Mouse (Mus musculus): ENCODE data around the gene Chst4.

GRCm38 (mm10) chr8:109998066-109998465, 41.5 kb downstream of the Chst4 start:
- TF ChIP-seq POLR2A (IDR thresholded peaks at IDR 0.05; ENCODE audit: low read depth, low read length) (no peak), CHD2 (IDR thresholded peaks at IDR 0.05; ENCODE audit: low read length) (no peak), CTCF (conservative IDR thresholded peaks at IDR 0.05 in 1 of 2, IDR thresholded peaks at IDR 0.05 in 1 of 2; ENCODE audit: low read depth in 2 of 2, low read length in 2 of 2) (no peak), TCF12 (IDR thresholded peaks at IDR 0.05; ENCODE audit: low read depth, low read length) (no peak), MAX (IDR thresholded peaks at IDR 0.05; ENCODE audit: low read length) (no peak), MAZ (IDR thresholded peaks at IDR 0.05; ENCODE audit: low read depth, low read length) (no peak)
